Mouse (Mus musculus) heart, adult 2 months (tissue): ENCODE data around the gene Prkch.

ENCODE experiments used
- CTCF ChIP-seq: fragments of 200-600 bp; IDR thresholded peaks from 2 replicates; pipeline ENCODE4 v1.8.1; 2022; ENCODE audit warnings: antibody characterized with exemption, mild to moderate bottlenecking, moderate library complexity
- EP300 ChIP-seq: fragments of 200-500 bp; IDR thresholded peaks from 2 replicates; pipeline ENCODE4 v1.6.1; 2011; ENCODE audit warnings: low read depth, low read length, control low read depth; ENCODE audit not compliant: insufficient read depth

GRCm38 (mm10) chr12:73565620-73565969 lies 19.0 kb upstream of the Prkch start:
- no peak for TF ChIP-seq CTCF
- no peak for TF ChIP-seq EP300
